Mouse (Mus musculus) MEL-GATA-1-ER (cell line): ENCODE data around the gene Tex10.
A peak's percentile ranks its signal among the peaks of the same experiment; 100 is the strongest.

Experiments used
- DNase-seq: peaks from one replicate; pipeline ENCODE4 v3.0.0-alpha.2; 2012; ENCODE audit warnings: low read depth; ENCODE audit errors: extremely low read depth

Tex10 gene

DNA sequence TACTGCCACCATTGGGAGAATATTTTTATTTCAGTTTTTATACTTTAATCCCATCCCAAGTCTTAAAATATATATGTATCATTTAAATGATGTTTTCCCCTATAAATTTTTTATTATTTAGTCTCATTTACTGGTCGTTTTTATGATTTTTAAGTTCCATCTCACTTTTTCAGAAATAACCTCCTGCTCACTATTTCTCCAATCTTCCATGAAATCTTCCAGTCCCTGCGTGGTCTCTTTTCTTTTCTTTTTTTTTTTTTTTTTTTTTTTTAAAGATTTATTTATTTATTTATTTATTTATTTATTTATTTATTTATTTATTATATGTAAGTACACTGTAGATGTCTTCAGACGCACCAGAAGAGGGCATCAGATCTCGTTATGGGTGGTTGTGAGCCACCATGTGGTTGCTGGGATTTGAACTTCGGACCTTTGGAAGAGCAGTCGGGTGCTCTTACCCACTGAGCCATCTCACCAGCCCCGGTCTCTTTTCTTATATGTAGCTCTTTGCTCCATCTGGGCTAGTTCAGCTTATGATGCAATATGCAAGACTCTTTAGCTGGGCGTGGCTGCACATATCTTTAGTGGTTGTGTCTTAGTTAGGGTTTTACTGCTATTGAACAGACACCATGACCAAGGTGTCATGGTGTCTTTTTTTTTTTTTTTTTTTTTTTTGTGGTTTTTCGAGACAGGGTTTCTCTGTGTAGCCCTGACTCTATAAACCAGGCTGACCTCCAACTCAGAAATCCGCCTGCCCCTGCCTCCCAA lies 67.4 kb downstream of the Tex10 start:
- peak; percentile 59 for DNase-seq

- DNase-seq = no peak
Measured at GRCm38 (mm10) chr4:48403066-48403640, 70.1 kb downstream of the Tex10 start.

DNA sequence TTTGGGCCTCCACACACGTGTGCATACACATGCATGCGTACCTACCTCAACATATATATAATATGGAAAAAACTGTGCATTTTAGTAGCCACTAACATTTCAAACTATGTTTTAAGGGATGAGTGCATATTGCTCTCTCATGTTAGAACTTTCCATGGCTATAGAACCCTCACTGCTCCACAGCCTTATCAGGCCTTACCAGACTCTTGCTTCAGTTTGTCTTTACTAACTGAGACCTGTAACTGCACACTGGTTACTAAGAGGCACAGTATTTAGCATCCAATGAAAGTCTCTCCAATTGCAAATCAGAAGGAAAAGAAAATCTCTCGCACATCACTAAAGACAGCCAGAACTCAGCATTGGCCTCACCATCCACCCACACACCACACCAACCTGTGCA lies 76.3 kb downstream of the Tex10 start:
- DNase-seq = no peak

DNA sequence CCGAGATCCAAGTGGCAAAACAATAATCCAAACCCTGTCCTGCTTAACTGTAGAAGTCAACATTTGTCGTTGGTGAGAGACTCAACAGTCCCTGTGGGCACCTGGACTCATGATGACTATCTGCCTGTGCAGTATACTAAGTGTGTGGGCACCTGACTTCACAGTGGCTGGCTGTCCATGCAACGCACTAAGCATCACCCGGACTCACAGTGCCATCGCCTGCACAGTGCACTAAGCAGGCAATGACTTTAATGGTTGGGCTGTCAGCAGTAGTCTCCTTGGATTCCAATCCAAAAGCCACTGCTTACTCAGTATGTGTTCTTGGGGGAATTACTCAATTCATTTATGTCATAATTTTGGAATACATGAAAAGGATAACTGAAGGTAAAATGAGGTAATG lies 90.8 kb downstream of the Tex10 start:
- no peak for DNase-seq

- peak; percentile 23 for DNase-seq
Measured at GRCm38 (mm10) chr4:48380940-48381339, 92.3 kb downstream of the Tex10 start.
